ENCODE assay signal across 14 mouse cellular contexts in genomic region chr4:142044452-142044851, GRCm38 (mm10). TPM values are rescaled to one million over a fixed set of nuclear protein-coding genes. Genes with fewer than 3 reads are reported as not detected.
DNase-seq lines count a peak whose midpoint lies in the region; ATAC-seq lines count a peak whose summit lies in the region.
"Had no signal": no experiment of that assay in that cellular context is flagged by ENCODE, and none has a peak within 500 bp of the region (broad histone marks: within the 10 kb centered on the region; RNA-seq: fewer than 3 reads in every experiment).

No protein-coding gene starts in this region.

- no peaks in the 10 kb centered on the region for H3K27me3 ChIP-seq in heart, embryonic 11.5 days (ENCODE audit: control insufficient read depth, insufficient read depth, low read length)
- no peaks in the 10 kb centered on the region for H3K27me3 ChIP-seq in kidney, embryonic 15.5 days
- H3K27me3 ChIP-seq in embryonic facial prominence, embryonic 15.5 days: no peaks in the 10 kb centered on the region
- no peaks in the 10 kb centered on the region for H3K27me3 ChIP-seq in stomach, embryonic 14.5 days (ENCODE audit: control insufficient read depth, insufficient read depth, low read length)
- H3K27me3 ChIP-seq: limb, embryonic 13.5 days; neural tube, embryonic 15.5 days had no signal

- no peak overlapping the region for H3K4me2 ChIP-seq in heart, embryonic 11.5 days
- no peak overlapping the region for H3K4me2 ChIP-seq in kidney, embryonic 15.5 days
- no peak overlapping the region for H3K4me2 ChIP-seq in embryonic facial prominence, embryonic 15.5 days (replicated peaks)
- no peak overlapping the region for H3K4me2 ChIP-seq in stomach, embryonic 14.5 days (replicated peaks; ENCODE audit: low read depth, low read length)
- H3K4me2 ChIP-seq: limb, embryonic 13.5 days; neural tube, embryonic 15.5 days had no signal

- WGBS in heart, embryonic 11.5 days (ENCODE audit: insufficient replicate concordance): 44% methylated on average over 12 of the region's 12 CpGs
- whole genome bisulfite sequencing in kidney, embryonic 15.5 days: 35% methylated on average over 12 of the region's 12 CpGs
- 51% methylated on average over 12 of the region's 12 CpGs for WGBS in embryonic facial prominence, embryonic 15.5 days
- 43% methylated on average over 12 of the region's 12 CpGs for WGBS in stomach, embryonic 14.5 days

- peak overlapping the region; percentile 62; the same call in 1 of the 2 replicates for H3K27ac ChIP-seq in heart, embryonic 11.5 days (ENCODE audit: low read depth, low read length)
- peak overlapping the region; percentile 66 for H3K27ac ChIP-seq in kidney, embryonic 15.5 days
- no peak overlapping the region for H3K27ac ChIP-seq in embryonic facial prominence, embryonic 15.5 days (replicated peaks)
- H3K27ac ChIP-seq in stomach, embryonic 14.5 days (ENCODE audit: low read length): no peak overlapping the region
- H3K27ac ChIP-seq: limb, embryonic 13.5 days; neural tube, embryonic 15.5 days had no signal

- no peak for DNase-seq in heart, postnatal 36 days
- DNase-seq in kidney, adult 8-10 months: no peak
- no peak for DNase-seq in right cerebral cortex, postnatal 36 days (ENCODE audit: low spot score in 2 of 2)
- DNase-seq: cerebellum, adult 2 months; lung, postnatal 4 days; right cerebral cortex, adult 18-20 months; thymus, postnatal 36 days had no signal

- no peak overlapping the region for H3K4me3 ChIP-seq in heart, embryonic 11.5 days (ENCODE audit: low read depth, low read length)
- H3K4me3 ChIP-seq in kidney, embryonic 15.5 days (replicated peaks): no peak overlapping the region
- no peak overlapping the region for H3K4me3 ChIP-seq in embryonic facial prominence, embryonic 15.5 days (replicated peaks)
- H3K4me3 ChIP-seq in stomach, embryonic 14.5 days (ENCODE audit: low read depth, low read length): no peak overlapping the region
- H3K4me3 ChIP-seq: limb, embryonic 13.5 days; neural tube, embryonic 15.5 days had no signal

- H3K36me3 ChIP-seq in heart, embryonic 11.5 days (ENCODE audit: control insufficient read depth, insufficient read depth, low read length): no peaks in the 10 kb centered on the region
- no peaks in the 10 kb centered on the region for H3K36me3 ChIP-seq in kidney, embryonic 15.5 days
- H3K36me3 ChIP-seq in embryonic facial prominence, embryonic 15.5 days: no peaks in the 10 kb centered on the region
- H3K36me3 ChIP-seq in stomach, embryonic 14.5 days (ENCODE audit: control insufficient read depth, insufficient read depth, low read length): no peaks in the 10 kb centered on the region
- H3K36me3 ChIP-seq: limb, embryonic 13.5 days; neural tube, embryonic 15.5 days had no signal

- H3K4me1 ChIP-seq in heart, embryonic 11.5 days (ENCODE audit: control insufficient read depth, insufficient read depth, low read length): peaks cover 35% of the 10 kb centered on the region
- H3K4me1 ChIP-seq in kidney, embryonic 15.5 days: peaks cover 76% of the 10 kb centered on the region
- peaks cover 16% of the 10 kb centered on the region for H3K4me1 ChIP-seq in embryonic facial prominence, embryonic 15.5 days
- peaks cover 21% of the 10 kb centered on the region for H3K4me1 ChIP-seq in stomach, embryonic 14.5 days (ENCODE audit: control insufficient read depth, insufficient read depth, low read length)
- H3K4me1 ChIP-seq: neural tube, embryonic 15.5 days had no signal

- no peaks in the 10 kb centered on the region for H3K9me3 ChIP-seq in heart, embryonic 11.5 days (replicated peaks; ENCODE audit: control insufficient read depth, low read length)
- H3K9me3 ChIP-seq in kidney, embryonic 15.5 days (replicated peaks): no peaks in the 10 kb centered on the region
- H3K9me3 ChIP-seq in embryonic facial prominence, embryonic 15.5 days (replicated peaks): no peaks in the 10 kb centered on the region
- no peaks in the 10 kb centered on the region for H3K9me3 ChIP-seq in stomach, embryonic 14.5 days (ENCODE audit: control insufficient read depth, low read depth, low read length)
- H3K9me3 ChIP-seq: limb, embryonic 13.5 days; neural tube, embryonic 15.5 days had no signal

- peak overlapping the region; percentile 43; the same call in 1 of the 2 replicates for H3K9ac ChIP-seq in heart, embryonic 11.5 days (ENCODE audit: low read depth, low read length)
- no peak overlapping the region for H3K9ac ChIP-seq in kidney, embryonic 15.5 days
- no peak overlapping the region for H3K9ac ChIP-seq in embryonic facial prominence, embryonic 15.5 days
- H3K9ac ChIP-seq in stomach, embryonic 14.5 days (replicated peaks; ENCODE audit: low read depth, low read length): no peak overlapping the region
- H3K9ac ChIP-seq: limb, embryonic 13.5 days; neural tube, embryonic 15.5 days had no signal

- ATAC-seq in heart, embryonic 11.5 days (replicated peaks; ENCODE audit: insufficient number of reproducible peaks, low FRiP score, low TSS enrichment): 0 out of 2 replicates have a peak, but pooled peaks have one; percentile 11
- peak; percentile 73 for ATAC-seq in kidney, embryonic 15.5 days (replicated peaks; ENCODE audit: low FRiP score)
- ATAC-seq in embryonic facial prominence, embryonic 15.5 days (ENCODE audit: insufficient number of reproducible peaks, low FRiP score, low TSS enrichment, low read depth): peak; percentile 37; the same call in 1 of the 2 replicates
- 0 out of 2 replicates have a peak, but pooled peaks have one; percentile 50 for ATAC-seq in stomach, embryonic 14.5 days (ENCODE audit: insufficient number of reproducible peaks, insufficient read depth, low FRiP score, low read depth)

- intact Hi-C loops in heart, postnatal 36 days (cut with DNase I): no loop called here

RNA-seq across cellular contexts. Expression of gene Fhad1, which starts 29.6 kb away (rescaled TPM):
- polyA plus RNA-seq in heart, embryonic 11.5 days (2014; fragmentation: Nextera tagmentation; extraction: Ambion mirVana): 3.8 and 7.1 TPM in 2 replicates
- total RNA-seq in heart, postnatal 36 days (2021): not detected
- 0.87 and 1.4 TPM in 2 replicates for polyA plus RNA-seq in kidney, embryonic 15.5 days (2015; fragmentation: Nextera tagmentation; extraction: Ambion mirVana)
- polyA plus RNA-seq in embryonic facial prominence, embryonic 15.5 days (2015; fragmentation: Nextera tagmentation; extraction: Ambion mirVana): 7.8 and 9.0 TPM in 2 replicates
- polyA plus RNA-seq in stomach, embryonic 14.5 days (2014; fragmentation: Nextera tagmentation; extraction: Ambion mirVana): 0.78 and 2.5 TPM in 2 replicates
- total RNA-seq: hematopoietic stem cell, adult 5-6 weeks had no signal

RNA-seq across cellular contexts. Expression of gene Tmem51, which starts 39.7 kb away (rescaled TPM):
- polyA plus RNA-seq in heart, embryonic 11.5 days (2014; fragmentation: Nextera tagmentation; extraction: Ambion mirVana): 21.9 and 23.4 TPM in 2 replicates
- 1 to 10 TPM; 5.1 to 5.2 TPM for total RNA-seq in heart, postnatal 36 days (2021)
- polyA plus RNA-seq in kidney, embryonic 15.5 days (2015; fragmentation: Nextera tagmentation; extraction: Ambion mirVana): 29.1 and 29.5 TPM in 2 replicates
- 18.3 and 20.2 TPM in 2 replicates for polyA plus RNA-seq in embryonic facial prominence, embryonic 15.5 days (2015; fragmentation: Nextera tagmentation; extraction: Ambion mirVana)
- 43.2 and 48.5 TPM in 2 replicates for polyA plus RNA-seq in stomach, embryonic 14.5 days (2014; fragmentation: Nextera tagmentation; extraction: Ambion mirVana)

Comparison
In these comparisons a context has a peak if more than half of its experiments do, and no peak if none do; other contexts are left out.
1. ATAC-seq: peak in every context shown above with its lines; median percentile 73 in kidney, embryonic 15.5 days; 50 in stomach, embryonic 14.5 days; 37 in embryonic facial prominence, embryonic 15.5 days; 11 in heart, embryonic 11.5 days.
2. H3K27ac ChIP-seq: peak in heart, embryonic 11.5 days (single experiment) and kidney, embryonic 15.5 days (single experiment); none in embryonic facial prominence, embryonic 15.5 days (single experiment) and stomach, embryonic 14.5 days (single experiment).